Mouse (Mus musculus) CD8-positive naive resting alpha-beta T cell, adult 57 days (primary cell): Measurements from ENCODE around the gene Prkn. TPM values are rescaled to one million over a fixed set of nuclear protein-coding genes. Genes with fewer than 3 reads are reported as not detected.

ENCODE experiments used
- total RNA-seq: library from RNA; stranded (reverse); gene quantifications from one replicate; pipeline ENCODE4 v1.2.4, GENCODE M21; 2023

Prkn gene
- total RNA-seq = not detected

GRCm38 (mm10) chr17:10840148-10840707 lies at the start of gene Prkn, which contains the start of gene Pacrg:
TSS of gene Prkn (plus strand) at chr17:10840384.
TSS of gene Pacrg (minus strand) at chr17:10840311.

Other genes starting within 250 kb of the Prkn start
- gene Pacrg, start 73 bp upstream of the Prkn start, total RNA-seq = not detected